Mouse (Mus musculus) adrenal gland, postnatal 10 days (tissue): ENCODE data around the gene Mvp. TPM values are rescaled to one million over a fixed set of nuclear protein-coding genes. Genes with fewer than 3 reads are reported as not detected.

Source experiments
- DNase-seq: peaks from one replicate; pipeline ENCODE4 v3.0.0; 2021; ENCODE audit warnings: mixed read lengths
- total RNA-seq, 2 experiments: library from RNA; stranded (reverse); gene quantifications; 2 replicates each; pipeline ENCODE4 v1.2.3; 2021

Mvp gene
- total RNA-seq, 2 experiments from 2014 or later: 55.7 to 60.9 TPM

DNA sequence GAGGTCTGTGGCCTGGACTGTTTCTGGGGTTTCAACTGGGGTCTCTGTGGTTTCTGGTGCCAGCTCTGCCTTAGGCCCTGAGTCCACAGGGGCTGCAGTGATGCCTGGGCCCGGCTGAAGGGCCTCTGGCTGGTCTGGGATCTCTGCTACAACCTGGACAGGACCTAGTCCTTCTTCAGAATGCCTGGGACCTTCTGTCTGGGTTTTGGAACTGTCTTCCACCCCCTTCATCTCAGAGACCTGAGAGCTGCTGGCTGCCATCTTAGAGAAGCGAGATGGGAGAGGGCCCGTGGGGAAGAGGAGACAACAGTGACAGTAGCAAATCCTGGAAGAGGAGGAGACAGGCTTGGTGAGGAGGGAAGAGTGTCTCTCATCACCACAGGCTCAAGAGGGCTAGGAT lies 5.6 kb upstream of the Mvp start:
- no peak for DNase-seq

DNA sequence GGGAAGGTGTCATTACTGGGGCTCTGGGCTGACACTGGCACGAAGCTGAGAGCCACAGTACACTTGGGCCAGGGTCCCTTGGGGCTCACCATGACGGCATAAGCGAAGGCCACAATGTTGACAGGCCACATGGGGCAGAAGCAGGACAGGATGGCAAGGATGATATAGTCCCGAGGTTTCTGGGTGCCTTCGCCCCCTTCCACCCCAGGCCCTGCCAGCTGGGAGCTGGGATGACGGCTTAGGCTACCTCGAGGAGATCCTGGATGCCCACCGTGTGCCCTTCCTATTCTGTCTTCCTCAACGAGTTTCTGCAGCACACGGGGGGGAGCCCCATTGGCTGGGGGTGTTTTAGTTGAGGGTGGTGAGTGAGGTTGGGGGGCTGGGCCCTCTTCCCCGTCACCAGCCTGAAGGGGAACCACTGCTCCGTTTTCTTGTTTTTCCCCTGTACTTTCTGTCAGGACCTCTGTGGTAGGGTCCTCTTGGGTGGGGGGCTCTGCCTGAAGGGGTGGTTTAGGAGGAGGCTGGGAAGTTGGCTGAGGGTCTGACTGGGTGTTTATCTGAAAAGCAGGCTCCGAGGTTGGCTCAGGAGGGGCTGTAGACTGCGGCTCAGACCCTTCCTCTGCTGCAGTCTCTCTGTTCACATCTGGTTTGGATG lies 5.0 kb upstream of the Mvp start:
- no peak for DNase-seq

- no peak for DNase-seq
Observed at GRCm38 (mm10) chr7:127018416-127019305, 4.2 kb upstream of the Mvp start.

DNA sequence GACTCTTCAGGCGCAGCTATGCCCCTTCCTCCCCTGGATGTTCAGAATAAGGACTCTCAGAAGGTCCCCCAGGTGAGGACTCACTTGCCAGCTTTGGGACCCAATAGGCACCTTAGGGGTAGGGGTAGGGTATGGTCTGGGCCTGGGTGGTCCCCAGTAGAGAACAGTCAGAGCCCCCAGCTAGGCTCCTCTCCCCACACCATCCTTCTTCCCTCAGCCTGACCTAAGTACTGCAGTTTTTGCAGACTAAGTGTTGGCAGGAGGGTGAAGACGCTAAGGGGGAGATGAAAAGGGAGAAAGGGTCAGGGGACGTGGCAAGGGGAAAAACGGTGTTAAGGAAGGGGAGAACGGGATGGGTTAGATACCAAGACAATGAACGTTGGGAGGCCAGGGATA lies 3.5 kb upstream of the Mvp start:
- DNase-seq: no peak

DNA sequence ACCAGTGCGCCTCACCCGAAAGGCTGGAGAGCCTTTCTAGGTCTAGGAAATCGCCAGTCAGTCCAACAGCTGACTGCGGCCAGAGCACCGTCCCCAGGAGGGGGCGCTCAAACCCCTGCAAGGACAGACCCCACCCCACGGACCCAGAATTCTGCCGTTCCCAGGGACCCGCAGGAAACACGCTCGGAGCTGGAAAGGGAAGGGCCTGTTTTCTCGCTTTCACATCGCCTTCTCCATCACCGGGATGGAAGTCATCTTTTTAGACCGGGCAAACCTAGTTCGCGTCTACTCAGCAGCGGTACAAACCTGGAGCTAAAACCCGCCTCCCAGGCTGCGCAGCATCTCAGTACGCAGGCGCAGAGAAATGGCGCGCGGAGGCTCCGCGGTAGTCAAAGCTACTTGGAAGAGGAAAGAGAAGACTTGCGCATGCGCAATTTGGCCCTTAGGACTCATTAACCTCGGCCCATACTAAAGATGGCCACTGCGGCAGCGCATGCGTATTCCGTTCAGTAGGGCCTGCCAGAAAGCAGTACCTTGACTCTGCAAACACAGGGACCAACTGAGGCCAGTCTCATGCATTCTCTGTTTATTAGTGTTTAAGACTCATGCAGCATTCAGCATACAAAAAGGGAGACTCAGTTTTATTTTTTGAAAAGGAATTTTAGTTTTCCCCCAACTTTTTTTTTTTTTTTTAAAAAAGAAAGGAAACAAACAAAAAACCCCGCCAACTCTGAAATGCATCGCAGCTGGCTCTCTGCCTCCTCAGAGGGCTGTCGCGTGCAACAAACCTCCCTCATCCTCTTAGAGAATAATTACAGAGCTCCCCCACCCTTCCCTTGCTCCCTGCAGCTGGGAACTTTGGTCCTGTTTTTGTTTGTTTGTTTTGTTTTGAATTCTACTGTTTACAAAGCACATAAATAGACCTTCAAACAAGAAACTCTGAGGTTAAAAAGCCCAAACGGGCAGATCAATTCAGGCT lies 2.8 kb upstream of the Mvp start, which contains the start of gene Pagr1a:
Gene Pagr1a, minus strand, starts transcription at position 382 of the 979 bp plus-strand sequence.
- peak; percentile 96 for DNase-seq

DNA sequence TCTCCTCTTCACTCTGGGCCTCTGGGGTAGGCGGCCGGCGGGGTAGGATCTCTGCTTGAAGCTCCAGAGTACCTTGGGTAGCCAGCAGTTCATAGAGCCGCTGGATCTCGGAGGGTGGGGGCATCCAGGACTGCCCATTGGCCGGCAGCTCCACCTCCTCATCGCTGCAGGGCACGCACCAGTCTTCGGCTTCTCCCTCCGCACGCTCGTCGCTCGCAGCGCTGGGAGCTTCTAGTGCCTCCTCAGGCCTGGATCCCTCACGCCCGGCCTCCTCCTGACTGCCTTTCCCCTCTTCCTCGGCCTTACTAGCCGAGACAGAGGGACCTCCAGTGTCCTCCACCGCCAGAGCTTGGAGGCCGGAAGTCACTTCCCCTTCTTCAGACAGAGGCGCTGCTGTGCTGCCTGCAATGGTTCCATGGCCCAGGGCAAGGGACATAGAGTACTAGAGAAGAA lies 2.1 kb upstream of the Mvp start:
- DNase-seq: peak; percentile 78

DNA sequence TGATC lies 1.9 kb upstream of the Mvp start, which contains the start of gene Pagr1b:
Gene Pagr1b, minus strand, starts transcription at position 4 of the 5 bp plus-strand sequence.
- DNase-seq: no peak

DNA sequence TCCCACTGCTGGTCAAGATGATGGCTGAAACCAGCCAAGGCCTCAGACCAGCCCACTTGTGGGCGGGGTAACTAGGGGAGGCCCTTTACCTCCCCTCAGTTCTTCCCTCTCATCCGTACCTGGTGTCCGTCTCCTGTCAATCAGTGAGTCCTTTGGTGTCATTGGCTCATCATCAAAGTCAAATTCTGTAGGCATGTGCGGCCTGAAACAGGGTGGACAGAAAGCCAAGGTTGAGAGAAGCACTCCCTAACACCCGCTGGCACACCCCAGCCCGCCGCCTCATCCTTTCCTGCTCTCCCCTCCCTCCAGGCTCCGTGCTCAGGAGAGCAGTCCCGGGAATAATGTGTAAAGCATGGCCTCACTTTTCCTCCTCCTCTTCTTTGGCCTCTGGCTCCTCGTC lies 1.7 kb upstream of the Mvp start:
- peak; percentile 69 for DNase-seq

DNA sequence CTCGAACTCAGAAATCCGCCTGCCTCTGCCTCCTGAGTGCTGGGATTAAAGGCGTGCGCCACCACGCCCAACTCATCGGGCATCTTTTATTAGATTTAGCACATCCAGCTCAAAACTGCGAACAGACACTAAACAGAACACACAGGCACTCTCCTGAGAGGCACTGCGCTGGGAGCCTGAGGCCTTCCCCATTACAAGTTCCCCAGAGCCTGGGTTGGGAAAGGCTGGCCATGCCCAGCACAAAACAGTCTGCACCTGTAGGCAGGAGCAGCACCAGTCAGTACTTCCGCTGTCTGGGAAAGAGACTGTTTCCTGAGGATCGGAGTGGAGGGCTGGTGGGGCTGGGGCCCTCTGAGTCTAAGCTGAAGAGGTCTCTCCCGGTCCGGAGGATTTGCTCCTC lies 572 bp upstream of the Mvp start:
- no peak for DNase-seq

GRCm38 (mm10) chr7:127013385-127013784 lies 1.0 kb downstream of the Mvp start:
- no peak for DNase-seq

DNA sequence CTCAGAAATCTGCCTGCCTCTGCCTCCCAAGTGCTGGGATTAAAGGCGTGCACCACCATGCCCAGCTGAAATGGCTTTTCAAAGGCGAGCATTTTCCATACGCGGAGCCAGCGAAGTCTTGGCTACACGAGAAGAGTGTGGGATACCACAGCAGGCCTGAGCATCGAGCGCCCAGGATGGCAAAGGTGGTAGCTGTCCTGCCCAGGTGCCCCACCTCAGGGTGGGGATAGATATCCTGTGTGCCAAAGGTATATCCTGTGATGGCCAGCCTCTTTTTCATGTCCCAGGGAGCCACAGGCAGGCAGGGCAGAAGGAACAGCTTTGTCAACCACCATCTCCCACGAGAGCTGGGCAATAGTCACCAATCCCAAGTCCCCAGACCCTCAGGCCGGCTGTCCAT lies 1.6 kb downstream of the Mvp start:
- DNase-seq: no peak

DNA sequence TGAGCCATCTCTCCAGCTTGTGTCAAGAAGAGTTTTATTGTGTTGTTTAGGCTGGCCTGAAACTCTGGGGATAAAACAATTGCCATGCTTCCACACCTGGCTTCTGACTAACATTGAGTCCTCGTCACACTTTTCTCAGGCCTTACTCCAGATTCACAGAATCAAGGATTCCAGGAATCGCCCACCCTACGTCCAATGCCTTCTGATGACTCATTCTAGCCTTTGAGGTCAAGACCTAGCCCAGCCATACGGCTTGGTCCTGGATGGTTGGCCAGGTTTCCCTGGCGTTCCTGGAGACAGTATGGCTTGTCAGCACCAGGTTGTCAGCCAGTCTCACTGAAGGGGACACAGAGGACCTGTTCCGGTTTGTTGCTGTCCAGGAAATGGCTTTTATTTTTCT lies 2.0 kb downstream of the Mvp start:
- DNase-seq: peak; percentile 27

GRCm38 (mm10) chr7:127011717-127012116 lies 2.7 kb downstream of the Mvp start:
- DNase-seq: no peak

GRCm38 (mm10) chr7:127011051-127011450 lies 3.4 kb downstream of the Mvp start:
- DNase-seq: no peak

DNA sequence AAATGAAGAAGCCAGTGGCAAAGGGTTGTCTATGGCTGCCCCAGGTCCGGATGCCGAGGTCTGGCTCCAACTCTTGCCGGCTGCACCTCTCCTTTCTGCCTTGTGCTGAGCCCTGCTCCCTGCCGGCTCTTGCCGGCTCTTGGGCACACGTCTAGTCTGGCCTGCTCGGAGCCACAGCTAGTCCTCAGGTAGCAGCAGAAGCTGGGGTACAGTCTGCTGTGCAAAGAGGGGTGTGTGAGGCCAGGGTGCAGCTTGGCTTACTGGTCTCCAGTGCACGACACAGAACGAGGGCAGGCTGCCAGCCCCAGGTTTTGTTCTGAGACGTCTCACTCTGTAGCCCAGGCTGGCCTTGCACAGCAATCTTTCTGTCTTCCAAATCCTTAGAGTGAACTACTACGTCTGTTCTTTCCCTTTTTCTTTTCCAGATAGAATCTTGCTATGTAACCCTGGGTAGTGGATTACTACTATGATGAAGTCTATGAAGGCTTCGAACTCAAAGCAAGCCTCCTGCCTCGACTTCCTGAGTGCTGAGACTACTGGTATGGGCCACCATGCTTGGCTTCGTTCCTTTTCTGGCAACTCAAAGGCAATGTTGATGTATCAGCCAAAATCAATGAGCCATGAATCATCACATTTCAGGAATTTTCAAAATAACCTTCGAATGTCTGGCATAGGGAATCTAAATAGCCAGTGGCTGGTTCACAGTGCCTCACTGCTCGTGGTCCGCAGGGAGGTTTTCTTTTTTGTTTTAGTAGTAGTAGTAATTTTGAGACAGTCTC lies 4.9 kb downstream of the Mvp start:
- no peak for DNase-seq

- peak; percentile 72 for DNase-seq
Observed at GRCm38 (mm10) chr7:127008239-127009019, 6.0 kb downstream of the Mvp start.

- DNase-seq: no peak
Observed at GRCm38 (mm10) chr7:127007313-127008024, 7.0 kb downstream of the Mvp start.

- DNase-seq: no peak
Observed at GRCm38 (mm10) chr7:127004122-127004875, 10.1 kb downstream of the Mvp start.

GRCm38 (mm10) chr7:127003620-127004019 lies 10.8 kb downstream of the Mvp start:
- no peak for DNase-seq

- no peak for DNase-seq
Observed at GRCm38 (mm10) chr7:126999568-126999967, 14.9 kb downstream of the Mvp start.
